Mouse (Mus musculus): ENCODE data around the gene Pla2g1b.
"Not testable (repeated sequence)": the region's sequence is repeated elsewhere in the genome, so short reads cannot be mapped to it uniquely, and the experiment has no call there.

The Pla2g1b gene

GRCm38 (mm10) chr5:115465642-115466420 is at the start of gene Pla2g1b:
TSS of gene Pla2g1b (plus strand) at chr5:115466262.
- no peak for DNase-seq

- DNase-seq: no peak
Measured at GRCm38 (mm10) chr5:115428831-115429358, 37.2 kb upstream of the Pla2g1b start.

- DNase-seq: peak; percentile 39
Measured at GRCm38 (mm10) chr5:115429359-115430186, 36.5 kb upstream of the Pla2g1b start, which contains the start of gene Msi1. TSS of gene Msi1 (plus strand) at chr5:115429599.

GRCm38 (mm10) chr5:115430187-115430960 is 35.7 kb upstream of the Pla2g1b start:
- no peak for DNase-seq

- no peak for DNase-seq
Measured at GRCm38 (mm10) chr5:115431061-115431897, 34.8 kb upstream of the Pla2g1b start.

GRCm38 (mm10) chr5:115431898-115432259 is 34.2 kb upstream of the Pla2g1b start:
- no peak for DNase-seq

GRCm38 (mm10) chr5:115432395-115432794 is 33.7 kb upstream of the Pla2g1b start:
- no peak for DNase-seq

GRCm38 (mm10) chr5:115433191-115433590 is 32.9 kb upstream of the Pla2g1b start:
- no peak for DNase-seq

- DNase-seq: no peak
Measured at GRCm38 (mm10) chr5:115434280-115434852, 31.7 kb upstream of the Pla2g1b start.

- no peak for DNase-seq
Measured at GRCm38 (mm10) chr5:115434853-115435754, 31.0 kb upstream of the Pla2g1b start.

- no peak for DNase-seq
Measured at GRCm38 (mm10) chr5:115435755-115436379, 30.2 kb upstream of the Pla2g1b start.

- DNase-seq: peak; percentile 80
Measured at GRCm38 (mm10) chr5:115436421-115437124, 29.5 kb upstream of the Pla2g1b start.

GRCm38 (mm10) chr5:115437242-115437944 is 28.7 kb upstream of the Pla2g1b start:
- DNase-seq: no peak

GRCm38 (mm10) chr5:115437945-115438315 is 28.1 kb upstream of the Pla2g1b start:
- DNase-seq: no peak

GRCm38 (mm10) chr5:115438667-115439066 is 27.4 kb upstream of the Pla2g1b start:
- DNase-seq: no peak

- peak; percentile 68 for DNase-seq
Measured at GRCm38 (mm10) chr5:115441205-115441849, 24.7 kb upstream of the Pla2g1b start.

- not testable (repeated sequence) for DNase-seq
Measured at GRCm38 (mm10) chr5:115442663-115443062, 23.4 kb upstream of the Pla2g1b start.

GRCm38 (mm10) chr5:115444130-115444529 is 21.9 kb upstream of the Pla2g1b start:
- DNase-seq: no peak
